Mouse (Mus musculus) CD4-positive helper T cell, adult 2 months (primary cell): ENCODE data around the gene Ablim1.
A peak's percentile ranks its signal among the peaks of the same experiment; 100 is the strongest.

Experiments used
- DNase-seq: peaks from one replicate; pipeline ENCODE4 v3.0.0-alpha.2; 2012; ENCODE audit warnings: low read depth, missing footprints, low spot score

Ablim1 gene

DNA sequence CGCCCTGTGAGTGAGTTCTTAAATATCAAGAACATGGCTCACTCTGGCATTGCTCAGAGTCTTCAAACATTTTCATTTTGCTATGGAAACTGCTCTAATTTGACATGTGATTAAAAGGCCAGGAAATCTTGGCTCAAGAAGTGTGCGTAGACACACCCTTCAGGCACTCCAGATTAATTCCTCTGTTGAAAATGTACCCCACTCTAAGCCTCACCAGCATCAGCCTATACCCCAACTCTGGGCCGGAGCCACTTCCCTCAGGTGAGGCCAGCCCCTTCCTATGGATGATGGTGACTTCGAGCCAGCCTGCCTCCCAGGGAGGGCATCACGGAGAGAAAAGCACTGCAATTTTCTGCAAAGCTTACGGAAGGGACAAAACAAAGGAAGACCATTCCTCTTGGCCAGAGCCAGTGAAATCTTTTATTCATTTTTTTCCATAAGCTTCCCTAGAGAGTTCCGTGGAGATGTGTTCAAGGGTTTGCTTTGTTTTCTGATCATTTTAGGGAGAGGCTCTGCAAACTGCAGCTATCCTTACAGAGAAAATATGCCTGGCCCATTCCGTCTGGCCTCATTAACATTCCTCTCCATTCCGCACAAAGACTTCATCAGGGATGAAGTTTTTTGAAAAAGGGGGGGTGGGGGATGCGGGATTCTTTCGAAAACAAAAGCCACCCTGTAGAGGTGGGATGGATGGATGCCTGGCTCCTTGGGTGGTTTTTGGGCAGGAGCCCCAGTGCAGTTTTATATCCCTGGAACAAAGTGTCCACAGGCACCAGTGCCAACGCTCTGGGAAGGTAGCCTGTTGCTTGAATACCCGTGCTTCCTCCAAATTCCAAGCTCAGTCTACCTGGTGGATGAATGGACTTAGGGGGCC is 236.7 kb downstream of the Ablim1 start:
- no peak for DNase-seq

- DNase-seq = peak; percentile 31
Measured at GRCm38 (mm10) chr19:57073450-57073849, 241.3 kb downstream of the Ablim1 start.

GRCm38 (mm10) chr19:57072756-57073155 is 242.0 kb downstream of the Ablim1 start:
- peak; percentile 63 for DNase-seq

- no peak for DNase-seq
Measured at GRCm38 (mm10) chr19:57067108-57067613, 247.6 kb downstream of the Ablim1 start.

- DNase-seq = peak; percentile 64
Measured at GRCm38 (mm10) chr19:57066313-57066712, 248.4 kb downstream of the Ablim1 start.

DNA sequence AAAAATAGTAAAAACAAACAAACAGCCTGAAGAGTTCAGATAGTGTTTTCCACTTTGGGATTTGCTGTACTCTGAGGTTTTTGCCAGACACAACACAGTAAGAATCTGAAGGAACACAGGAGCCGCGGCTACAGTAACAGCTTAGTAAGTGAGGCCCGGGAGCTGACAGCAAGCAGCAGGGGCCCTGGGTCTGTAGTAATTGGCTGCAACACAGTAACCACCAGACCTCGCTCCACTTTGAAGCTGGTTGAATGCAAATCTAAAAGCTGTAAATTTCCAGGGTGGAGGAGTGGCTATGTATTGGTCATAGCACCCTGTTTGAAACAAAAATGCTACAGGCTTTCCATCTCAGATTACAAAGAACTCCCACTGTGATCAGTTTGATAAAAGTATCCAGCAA is 252.0 kb downstream of the Ablim1 start:
- DNase-seq = no peak

GRCm38 (mm10) chr19:57059018-57059580 is 255.6 kb downstream of the Ablim1 start:
- DNase-seq = no peak

DNA sequence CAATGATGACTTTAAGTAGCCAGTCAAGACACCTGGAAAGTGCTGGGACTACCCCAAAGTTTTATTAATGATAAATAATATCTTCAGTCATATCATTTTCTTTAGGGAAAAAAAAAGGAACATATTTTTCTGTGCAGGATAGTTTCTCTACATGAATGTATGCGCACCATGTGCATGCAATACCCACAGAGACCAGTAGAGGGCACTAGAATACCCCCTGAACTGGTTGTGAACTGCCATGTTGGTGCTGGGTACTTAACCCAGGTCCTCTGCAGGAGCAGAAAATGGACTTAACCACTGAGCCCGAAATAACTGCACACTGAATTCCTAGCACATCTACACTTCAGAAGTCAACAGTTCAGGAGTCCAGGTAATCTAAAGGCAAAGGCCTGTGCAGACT is 257.2 kb downstream of the Ablim1 start:
- DNase-seq = no peak

GRCm38 (mm10) chr19:57055215-57056120 is 259.3 kb downstream of the Ablim1 start:
- DNase-seq = peak; percentile 41

GRCm38 (mm10) chr19:57052959-57053358 is 261.8 kb downstream of the Ablim1 start:
- DNase-seq = no peak

- no peak for DNase-seq
Measured at GRCm38 (mm10) chr19:57052016-57052415, 262.7 kb downstream of the Ablim1 start.

DNA sequence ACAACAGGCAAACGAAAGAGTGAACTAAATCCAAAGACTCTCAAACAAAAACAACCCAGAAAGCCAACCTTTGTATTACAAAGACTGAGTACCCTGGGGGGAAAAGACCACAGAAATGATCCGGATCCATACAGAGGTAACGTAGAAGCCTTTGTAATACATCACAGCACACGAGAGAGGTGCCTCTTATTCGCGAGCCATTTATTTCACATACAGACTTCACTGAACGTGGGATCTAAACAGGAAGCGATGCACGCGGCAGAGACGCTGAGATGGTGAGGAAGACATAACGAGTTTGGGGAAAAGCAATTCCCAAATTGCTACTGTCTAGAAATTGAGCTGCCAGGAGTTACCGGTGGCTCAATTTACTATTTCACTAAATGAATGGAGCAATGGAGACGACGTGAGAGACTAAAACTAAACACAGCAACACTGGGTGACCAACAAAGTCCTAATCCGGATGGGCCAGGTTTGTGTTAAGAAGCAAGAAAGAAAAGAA is 265.1 kb downstream of the Ablim1 start:
- DNase-seq = no peak

DNA sequence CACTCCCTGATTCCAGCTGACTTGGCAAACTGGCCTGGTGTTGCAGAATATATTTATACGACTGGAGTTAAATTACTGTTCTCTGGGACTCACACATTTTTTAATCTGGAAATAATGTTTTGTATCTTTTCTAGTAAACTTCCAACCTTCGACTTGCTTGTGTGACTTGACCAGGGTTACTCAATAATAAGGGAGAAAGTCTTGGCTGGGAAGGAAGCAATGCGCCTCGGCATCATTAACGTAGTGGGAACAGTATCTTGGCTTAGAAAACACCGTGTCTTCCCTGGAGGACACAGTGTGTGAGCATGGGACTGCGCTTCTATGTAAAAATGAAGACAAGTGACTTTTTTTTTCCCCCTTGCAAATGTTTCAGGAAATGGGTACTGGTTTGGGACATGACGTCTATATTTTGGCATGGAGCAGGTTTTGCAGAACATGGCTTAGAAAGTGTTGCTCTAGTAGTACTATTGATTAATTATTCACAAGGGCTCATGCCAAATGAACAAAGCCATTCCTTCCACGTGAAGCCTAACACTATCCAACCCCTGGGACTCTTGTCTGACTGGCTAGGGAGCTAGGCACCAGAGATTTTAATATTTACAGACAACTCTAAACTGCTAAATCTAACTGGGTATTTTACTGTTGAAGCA is 266.9 kb downstream of the Ablim1 start:
- no peak for DNase-seq

- peak; percentile 49 for DNase-seq
Measured at GRCm38 (mm10) chr19:57039258-57039657, 275.5 kb downstream of the Ablim1 start.

GRCm38 (mm10) chr19:57036860-57037259 is 277.9 kb downstream of the Ablim1 start:
- DNase-seq = no peak

DNA sequence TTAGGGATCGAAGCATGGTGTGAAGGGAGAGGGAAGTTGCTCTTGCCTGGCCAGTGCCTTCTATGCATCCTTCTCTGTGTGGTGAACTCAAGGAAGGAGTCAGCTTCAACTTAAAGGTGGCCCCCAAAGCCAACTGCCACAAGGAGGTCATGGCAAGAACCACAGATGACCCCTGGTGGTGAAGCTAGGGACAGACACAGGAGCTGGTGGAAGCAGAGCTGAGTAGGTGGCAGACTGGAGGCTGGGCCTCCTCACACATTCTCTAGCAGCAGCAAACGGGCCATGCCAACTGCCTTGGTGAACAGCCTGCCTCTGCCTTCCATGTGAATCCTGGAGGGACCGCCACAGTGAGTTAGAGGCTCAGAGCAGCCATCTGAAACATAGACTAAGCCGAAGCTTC is 283.1 kb downstream of the Ablim1 start:
- DNase-seq = peak; percentile 54

- DNase-seq = no peak
Measured at GRCm38 (mm10) chr19:57029461-57029860, 285.3 kb downstream of the Ablim1 start.

- peak; percentile 18 for DNase-seq
Measured at GRCm38 (mm10) chr19:57028327-57029179, 286.2 kb downstream of the Ablim1 start.

GRCm38 (mm10) chr19:57026501-57026900 is 288.2 kb downstream of the Ablim1 start:
- no peak for DNase-seq

DNA sequence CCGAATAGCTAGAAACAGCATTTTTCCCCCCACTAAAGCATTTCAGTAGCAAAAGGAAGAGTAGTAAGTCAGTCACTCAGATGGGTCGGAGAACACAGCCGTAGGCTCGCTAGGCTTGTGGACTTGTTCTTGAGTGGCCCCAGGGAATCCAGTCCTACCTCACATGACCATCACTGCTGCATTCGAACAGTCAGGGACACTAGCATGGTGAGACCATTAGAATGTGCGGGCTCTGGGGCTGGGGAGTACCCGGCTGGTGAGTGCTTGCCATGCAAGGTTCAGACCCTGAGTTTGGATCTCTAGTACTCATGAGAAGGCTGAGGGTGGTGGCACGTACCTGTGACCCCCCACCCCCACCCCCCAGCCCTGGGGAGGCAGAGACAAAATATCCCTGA is 296.9 kb downstream of the Ablim1 start:
- DNase-seq = no peak
